Mouse (Mus musculus): ENCODE measurements around the gene Slc12a1.

GRCm38 (mm10) chr2:125252275-125252674 is 100.0 kb downstream of the Slc12a1 start:
- no peak for TF ChIP-seq POLR2A (IDR thresholded peaks at IDR 0.05; ENCODE audit: low read depth, low read length)
- TF ChIP-seq CHD1 (IDR thresholded peaks at IDR 0.05; ENCODE audit: low read depth, low read length) = no peak

Data from CH12.LX (cell line).